Mouse (Mus musculus): ENCODE results near the gene Fem1a. TPM values are rescaled to one million over a fixed set of nuclear protein-coding genes. Genes with fewer than 3 reads are reported as not detected.
A peak's percentile ranks its signal among the peaks of the same experiment; 100 is the strongest.

The Fem1a gene
- polyA plus RNA-seq, 1 experiment, result 22.9 TPM

DNA sequence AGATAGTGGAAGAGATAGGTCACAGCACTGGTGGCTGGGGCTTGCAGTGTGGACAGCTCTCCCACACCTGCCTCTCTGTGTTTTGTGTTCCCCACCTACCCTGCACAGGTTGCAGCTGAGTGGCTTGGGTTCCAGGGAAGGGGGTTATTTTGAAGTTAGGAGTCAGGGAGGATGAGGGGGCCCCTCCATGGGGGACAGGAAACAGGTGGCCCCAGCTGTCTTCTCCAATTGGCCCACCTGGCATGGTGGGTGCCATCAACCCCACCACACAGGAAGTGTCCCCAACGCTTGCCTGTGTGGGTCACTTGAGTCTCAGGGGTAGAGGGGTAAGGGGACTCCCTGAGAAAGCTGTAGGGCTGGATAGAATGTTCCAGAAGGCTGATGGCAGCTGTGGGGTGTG is 36.7 kb downstream of the Fem1a start:
- H3K4me1 ChIP-seq (ENCODE audit: control insufficient read depth, insufficient read depth, insufficient read length, low read length), result peaks cover 6% of the 10 kb centered on the region; the same call in 1 of the 2 replicates
- WGBS, result 79% methylated on average over 1 of the region's 1 CpGs
- TF ChIP-seq POLR2A (IDR thresholded peaks at IDR 0.05; ENCODE audit: low read depth, low read length) (no peak), CTCF (IDR thresholded peaks at IDR 0.05; ENCODE audit: extremely low read depth, insufficient read length, insufficient replicate concordance, low read depth, low read length) (no peak)
- no peaks in the 10 kb centered on the region for H3K36me3 ChIP-seq (ENCODE audit: control insufficient read depth, insufficient read depth, low read length)
- H3K27me3 ChIP-seq (ENCODE audit: control insufficient read depth, insufficient read depth, low read length), result no peaks in the 10 kb centered on the region
- H3K27ac ChIP-seq (ENCODE audit: insufficient read depth, low read depth, low read length), result no peak overlapping the region
- no peak overlapping the region for H3K4me3 ChIP-seq (ENCODE audit: low read depth, low read length)

DNA sequence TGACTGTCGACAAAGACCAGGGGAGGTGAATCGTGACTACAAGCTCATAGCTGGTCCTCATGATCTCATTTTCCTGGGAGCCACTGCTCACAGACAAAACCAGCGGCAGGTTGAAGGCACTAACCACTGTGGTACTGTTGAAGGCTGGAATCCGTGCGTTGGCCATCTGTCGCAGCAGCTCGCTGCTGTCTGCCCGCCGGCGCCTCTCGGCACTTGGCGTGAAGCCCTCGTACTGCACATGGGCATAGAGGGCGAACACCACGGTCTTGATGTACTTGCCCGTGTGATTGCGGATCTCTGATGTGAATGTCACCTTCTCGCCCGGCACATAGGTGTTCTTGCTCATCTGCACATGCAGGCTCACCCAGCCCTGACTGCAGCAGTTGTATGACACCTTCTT is 37.6 kb downstream of the Fem1a start:
- Histone ChIP-seq H3K36me3 (ENCODE audit: control insufficient read depth, insufficient read depth, low read length) (no peaks in the 10 kb centered on the region), H3K4me3 (ENCODE audit: low read depth, low read length) (no peak overlapping the region), H3K27me3 (ENCODE audit: control insufficient read depth, insufficient read depth, low read length) (no peaks in the 10 kb centered on the region), H3K27ac (ENCODE audit: insufficient read depth, low read depth, low read length) (no peak overlapping the region), H3K4me1 (ENCODE audit: control insufficient read depth, insufficient read depth, insufficient read length, low read length) (peaks cover 4% of the 10 kb centered on the region; the same call in 1 of the 2 replicates)
- TF ChIP-seq CTCF (IDR thresholded peaks at IDR 0.05; ENCODE audit: extremely low read depth, insufficient read length, insufficient replicate concordance, low read depth, low read length) (no peak), POLR2A (IDR thresholded peaks at IDR 0.05; ENCODE audit: low read depth, low read length) (no peak)
- WGBS, result 94% methylated on average over 19 of the region's 19 CpGs

DNA sequence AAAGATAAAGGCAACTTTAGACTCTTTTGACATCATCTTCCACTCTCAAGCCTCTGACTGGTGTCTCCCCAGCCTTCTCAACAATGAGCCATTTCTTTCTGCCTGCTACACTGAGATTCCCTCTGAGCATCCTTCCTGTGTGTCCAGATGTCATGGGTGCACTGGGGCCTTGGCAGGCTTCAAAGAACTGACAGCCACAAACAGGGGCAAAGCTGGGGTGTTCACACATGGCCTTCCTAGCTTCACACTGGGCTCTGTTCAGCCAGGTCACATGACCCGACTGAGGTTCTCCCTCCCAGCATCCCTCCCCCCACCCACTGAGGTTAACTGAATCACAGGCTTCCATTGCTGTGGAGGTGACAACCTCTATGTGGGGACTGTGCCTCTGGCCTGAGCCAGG is 39.6 kb downstream of the Fem1a start:
- H3K27ac ChIP-seq (ENCODE audit: insufficient read depth, low read depth, low read length), result no peak overlapping the region
- 75% methylated on average over 1 of the region's 1 CpGs for WGBS
- TF ChIP-seq CTCF (IDR thresholded peaks at IDR 0.05; ENCODE audit: extremely low read depth, insufficient read length, insufficient replicate concordance, low read depth, low read length), result no peak
- no peak for TF ChIP-seq POLR2A (IDR thresholded peaks at IDR 0.05; ENCODE audit: low read depth, low read length)
- no peaks in the 10 kb centered on the region for H3K36me3 ChIP-seq (ENCODE audit: control insufficient read depth, insufficient read depth, low read length)
- peaks cover 4% of the 10 kb centered on the region; the same call in 1 of the 2 replicates for H3K4me1 ChIP-seq (ENCODE audit: control insufficient read depth, insufficient read depth, insufficient read length, low read length)
- H3K27me3 ChIP-seq (ENCODE audit: control insufficient read depth, insufficient read depth, low read length), result no peaks in the 10 kb centered on the region
- no peak overlapping the region for H3K4me3 ChIP-seq (ENCODE audit: low read depth, low read length)

DNA sequence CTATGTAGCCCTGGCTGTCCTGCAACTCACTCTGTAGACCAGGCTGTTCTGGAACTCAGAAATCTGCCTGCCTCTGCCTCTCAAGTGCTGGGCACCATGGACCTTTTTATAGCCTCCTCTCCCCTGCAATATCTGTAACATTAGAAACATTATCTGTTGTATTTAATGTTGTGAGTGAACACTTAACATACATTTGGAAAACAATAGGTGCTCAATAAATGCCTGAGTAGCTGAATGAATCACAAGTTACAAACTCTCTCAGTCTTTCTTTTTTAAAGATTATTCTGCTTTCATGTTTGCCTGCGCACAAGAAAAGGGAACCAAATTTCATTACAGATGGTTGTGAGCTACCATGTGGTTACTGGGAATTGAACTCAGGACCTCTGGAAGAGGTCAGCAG is 41.6 kb downstream of the Fem1a start:
- TF ChIP-seq CTCF (IDR thresholded peaks at IDR 0.05; ENCODE audit: extremely low read depth, insufficient read length, insufficient replicate concordance, low read depth, low read length), result no peak
- no peak for TF ChIP-seq POLR2A (IDR thresholded peaks at IDR 0.05; ENCODE audit: low read depth, low read length)
- Histone ChIP-seq H3K4me1 (ENCODE audit: control insufficient read depth, insufficient read depth, insufficient read length, low read length) (0 out of 2 replicates have a peak, but pooled peaks cover 7% of the 10 kb centered on the region), H3K27ac (ENCODE audit: insufficient read depth, low read depth, low read length) (no peak overlapping the region), H3K27me3 (ENCODE audit: control insufficient read depth, insufficient read depth, low read length) (no peaks in the 10 kb centered on the region), H3K4me3 (ENCODE audit: low read depth, low read length) (no peak overlapping the region), H3K36me3 (ENCODE audit: control insufficient read depth, insufficient read depth, low read length) (no peaks in the 10 kb centered on the region)
- 97% methylated on average over 1 of the region's 1 CpGs for WGBS

DNA sequence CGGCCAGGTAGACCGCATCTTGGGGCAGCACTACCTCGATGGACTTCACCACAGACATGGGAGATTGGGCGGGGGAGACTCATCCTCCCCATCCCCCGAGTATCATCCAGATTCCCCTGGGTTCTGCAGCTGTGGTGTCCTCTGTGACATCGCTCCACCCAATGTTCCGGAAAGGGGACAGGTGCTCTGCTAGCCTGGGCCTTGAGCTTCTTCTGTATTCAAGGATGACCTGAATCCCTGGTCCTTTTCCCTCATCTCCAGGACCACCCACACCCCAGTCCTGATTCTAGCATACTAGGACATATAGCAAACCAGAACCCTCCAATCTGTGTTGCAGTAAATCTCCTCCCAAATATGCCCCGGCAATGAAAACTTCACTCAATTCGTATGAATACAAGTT is 43.6 kb downstream of the Fem1a start, which contains the start of gene Arrdc5:
Arrdc5 (minus strand) TSS at position 101 of the 400 bp plus-strand sequence.
- Histone ChIP-seq H3K4me3 (ENCODE audit: low read depth, low read length) (no peak within 1 kb of the TSS), H3K4me1 (ENCODE audit: control insufficient read depth, insufficient read depth, insufficient read length, low read length) (peaks cover 15% of the 10 kb centered on the region), H3K27me3 (ENCODE audit: control insufficient read depth, insufficient read depth, low read length) (no peaks in the 10 kb centered on the region), H3K27ac (ENCODE audit: insufficient read depth, low read depth, low read length) (no peak within 1 kb of the TSS), H3K36me3 (ENCODE audit: control insufficient read depth, insufficient read depth, low read length) (no peaks in the 10 kb centered on the region)
- TF ChIP-seq CTCF (IDR thresholded peaks at IDR 0.05; ENCODE audit: extremely low read depth, insufficient read length, insufficient replicate concordance, low read depth, low read length) (no peak), POLR2A (IDR thresholded peaks at IDR 0.05; ENCODE audit: low read depth, low read length) (no peak)
- WGBS, result 91% methylated on average over 9 of the region's 9 CpGs

DNA sequence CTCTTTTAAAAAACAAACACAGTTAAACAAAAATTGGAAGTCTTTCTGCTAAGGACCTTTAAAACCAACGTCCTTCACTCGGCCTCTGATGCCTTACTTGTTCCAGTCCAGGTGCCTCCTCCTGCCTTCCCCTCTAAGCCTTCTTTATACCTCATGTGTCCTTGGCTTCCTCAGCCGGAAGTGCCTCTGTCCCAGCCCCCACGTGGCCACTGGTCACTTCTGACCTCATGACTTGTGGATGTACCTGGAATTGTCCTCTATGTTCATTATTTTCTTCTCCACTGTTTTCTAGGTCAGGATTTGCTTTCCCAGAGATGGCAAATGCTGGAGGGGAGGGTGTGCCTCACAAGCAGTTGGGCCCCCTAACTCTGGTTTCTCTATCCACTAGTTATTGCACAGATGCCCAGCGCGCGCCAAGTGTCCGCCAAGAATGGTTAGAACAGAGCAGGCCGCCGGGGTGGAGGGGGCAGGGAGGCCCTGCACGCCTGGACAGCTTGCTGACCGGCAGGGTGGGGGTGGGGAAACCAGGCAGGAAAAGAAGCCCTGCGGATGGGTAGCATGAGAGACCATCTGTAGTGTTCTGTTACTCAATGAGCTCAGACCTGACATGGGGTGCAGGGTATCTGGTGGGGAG is 45.9 kb downstream of the Fem1a start:
- TF ChIP-seq CTCF (IDR thresholded peaks at IDR 0.05; ENCODE audit: extremely low read depth, insufficient read length, insufficient replicate concordance, low read depth, low read length) (no peak), POLR2A (IDR thresholded peaks at IDR 0.05; ENCODE audit: low read depth, low read length) (no peak)
- WGBS, result 53% methylated on average over 13 of the region's 13 CpGs
- no peak overlapping the region for H3K27ac ChIP-seq (ENCODE audit: insufficient read depth, low read depth, low read length)
- no peaks in the 10 kb centered on the region for H3K36me3 ChIP-seq (ENCODE audit: control insufficient read depth, insufficient read depth, low read length)
- H3K4me3 ChIP-seq (ENCODE audit: low read depth, low read length), result no peak overlapping the region
- H3K27me3 ChIP-seq (ENCODE audit: control insufficient read depth, insufficient read depth, low read length), result no peaks in the 10 kb centered on the region
- peaks cover 22% of the 10 kb centered on the region for H3K4me1 ChIP-seq (ENCODE audit: control insufficient read depth, insufficient read depth, insufficient read length, low read length)

DNA sequence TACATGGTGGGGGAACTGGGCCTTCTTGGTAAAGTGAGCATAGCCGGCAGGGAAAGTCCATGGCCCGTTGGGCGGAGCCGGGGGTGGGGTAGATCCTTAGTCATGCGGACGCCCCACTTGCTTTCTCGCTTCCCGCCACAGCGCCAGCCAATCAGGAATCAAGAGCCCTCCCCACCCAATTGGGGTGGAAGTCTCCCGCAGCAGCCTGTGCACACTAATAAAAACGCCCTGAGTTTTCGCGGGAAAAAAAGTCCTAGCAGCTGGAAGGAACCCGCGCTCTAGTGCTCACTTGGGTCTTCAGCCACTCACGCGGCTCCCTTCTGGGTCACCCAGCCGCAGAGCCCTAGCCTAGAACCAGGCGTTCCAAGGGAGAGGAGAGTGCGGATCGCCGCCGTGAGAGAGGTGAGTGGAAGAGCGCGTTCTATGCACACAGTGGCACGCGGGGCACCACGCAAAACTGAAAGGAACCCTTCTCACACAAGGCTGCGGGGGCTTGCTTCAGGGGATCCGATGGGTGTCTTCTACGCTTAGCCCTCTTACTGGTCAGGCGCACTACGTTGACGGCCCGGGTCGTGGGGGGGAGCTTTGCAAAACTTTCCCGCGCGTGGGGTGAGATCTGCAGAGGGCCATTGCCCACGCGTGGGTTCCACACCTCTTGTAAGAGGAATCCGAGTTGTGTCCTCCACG is 46.7 kb downstream of the Fem1a start, which contains the start of gene Uhrf1:
Uhrf1 (plus strand) TSS at position 162 of the 687 bp plus-strand sequence.
- H3K36me3 ChIP-seq (ENCODE audit: control insufficient read depth, insufficient read depth, low read length), result no peaks in the 10 kb centered on the region
- peaks cover 22% of the 10 kb centered on the region for H3K4me1 ChIP-seq (ENCODE audit: control insufficient read depth, insufficient read depth, insufficient read length, low read length)
- no peaks in the 10 kb centered on the region for H3K27me3 ChIP-seq (ENCODE audit: control insufficient read depth, insufficient read depth, low read length)
- under 1% methylated on average over 43 of the region's 43 CpGs for WGBS
- peak within 1 kb of the TSS; percentile 31 for H3K27ac ChIP-seq (ENCODE audit: insufficient read depth, low read depth, low read length)
- TF ChIP-seq POLR2A (IDR thresholded peaks at IDR 0.05; ENCODE audit: low read depth, low read length), result no peak
- TF ChIP-seq CTCF (IDR thresholded peaks at IDR 0.05; ENCODE audit: extremely low read depth, insufficient read length, insufficient replicate concordance, low read depth, low read length), result no peak
- H3K4me3 ChIP-seq (ENCODE audit: low read depth, low read length), result peak within 1 kb of the TSS; percentile 82
